Mouse (Mus musculus) liver, postnatal 0 days (tissue): Measurements from ENCODE around the gene Igfbp3.

Experiments
- CTCF ChIP-seq: sonication (generic); IDR thresholded peaks from 2 replicates; pipeline ENCODE4 v1.5.1; 2016; ENCODE audit warnings: antibody characterized with exemption, low read depth
- EP300 ChIP-seq: IDR thresholded peaks from 2 replicates; pipeline ENCODE4 v1.6.1; 2016; ENCODE audit warnings: antibody characterized with exemption, low read depth, mild to moderate bottlenecking

DNA sequence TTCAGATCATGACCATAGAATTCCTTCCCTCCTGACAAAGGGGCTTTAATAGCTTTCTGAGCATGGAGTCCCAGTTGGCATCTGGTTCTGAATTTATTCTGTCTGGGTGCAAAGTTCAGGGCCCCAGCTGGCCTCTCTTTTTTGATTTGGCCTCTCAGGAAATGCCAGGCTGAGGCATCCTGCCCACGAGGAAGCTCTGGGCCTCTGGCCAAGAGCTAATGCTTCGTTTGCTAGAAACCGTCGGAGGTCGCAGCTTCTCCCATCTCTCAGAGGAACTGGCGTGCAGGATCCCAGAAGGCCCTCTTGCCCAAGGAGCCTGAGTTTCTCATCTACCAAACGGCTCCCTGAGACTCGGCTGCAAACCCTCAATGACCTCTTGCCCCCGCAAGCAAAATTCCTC, 2.5 kb downstream of the Igfbp3 start:
- TF ChIP-seq CTCF (no peak), EP300 (no peak)
